Mouse (Mus musculus) kidney, postnatal 14 days (tissue): ENCODE data around the gene Gm20388.

Source experiments
- DNase-seq: peaks from one replicate; pipeline ENCODE4 v3.0.0; 2022; ENCODE audit warnings: mixed read lengths

Gm20388 gene

DNA sequence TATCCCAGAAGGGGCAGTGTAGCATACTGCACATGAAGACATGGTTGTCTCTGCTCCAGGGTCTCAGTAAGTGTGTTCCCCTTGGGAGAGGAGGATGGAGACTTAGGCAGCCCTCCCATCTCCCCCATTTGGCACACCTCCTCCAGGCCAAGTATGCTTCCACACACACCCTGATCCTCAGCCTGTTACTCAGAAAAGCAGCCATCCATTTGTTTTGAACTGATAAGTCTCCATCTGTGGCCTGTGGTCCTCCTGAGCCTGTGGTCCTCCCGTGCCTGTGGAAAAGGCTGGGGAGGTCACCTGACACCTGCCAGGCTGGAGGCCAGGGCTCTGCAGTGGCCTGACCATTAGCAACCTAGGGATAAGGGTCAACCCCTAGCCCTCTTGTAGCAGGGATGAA is 515.5 kb downstream of the Gm20388 start:
- no peak for DNase-seq

DNA sequence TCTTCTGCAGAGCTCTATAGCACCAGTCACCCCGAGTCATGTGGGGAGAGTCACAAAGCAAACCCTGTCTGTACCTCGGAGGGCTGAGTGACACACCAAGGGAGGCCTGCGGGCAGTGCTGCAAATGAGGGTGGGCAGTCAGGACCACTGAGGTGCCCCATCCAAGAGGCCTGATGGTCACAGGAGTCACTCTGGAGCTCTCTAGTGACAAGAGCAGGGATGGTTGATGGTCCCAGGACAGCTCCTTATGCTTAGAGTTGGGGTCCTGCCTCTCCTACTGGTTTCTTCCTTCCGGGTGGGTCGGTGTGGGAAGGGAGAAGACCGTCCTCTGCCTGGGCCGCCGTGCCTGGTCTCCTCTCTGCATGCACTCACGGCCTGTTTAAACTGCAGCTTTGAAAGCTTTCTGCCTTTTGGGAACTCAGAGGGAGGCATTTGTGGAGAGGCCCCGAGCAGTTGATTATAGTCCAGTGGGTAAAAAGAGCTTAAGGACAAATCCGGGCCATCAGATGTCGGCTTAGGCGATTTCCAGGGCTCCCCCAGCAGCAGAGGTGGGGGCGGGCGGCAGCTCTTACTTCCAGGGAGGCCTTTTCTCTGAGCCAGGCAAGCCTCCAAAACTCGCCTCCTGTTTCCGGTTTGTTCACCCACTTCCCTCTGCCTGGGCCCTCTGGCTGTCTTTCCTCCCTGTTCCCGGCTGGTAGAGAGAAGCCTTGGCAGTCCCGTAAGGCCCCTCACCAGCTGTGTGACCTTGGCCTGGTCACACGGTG is 516.2 kb downstream of the Gm20388 start:
- peak; percentile 67 for DNase-seq

DNA sequence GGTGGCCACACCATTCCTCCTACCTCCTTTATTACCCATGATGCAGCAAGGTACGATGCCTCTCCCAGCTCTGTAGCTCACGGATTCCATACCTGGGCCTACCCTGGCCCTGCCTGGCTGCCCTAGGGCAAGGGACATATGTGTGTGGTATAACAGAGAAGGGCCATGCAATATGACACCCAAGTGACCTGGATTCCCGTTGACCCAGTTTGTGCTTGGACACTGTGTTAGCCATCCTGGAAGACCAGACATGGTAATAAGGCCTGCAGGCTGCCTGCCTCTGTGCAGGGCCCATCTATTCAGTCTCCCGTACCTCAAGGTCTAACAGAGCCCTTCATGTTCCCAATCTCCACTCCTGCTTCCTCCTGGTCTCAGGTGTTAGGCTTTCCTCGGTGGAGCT is 517.9 kb downstream of the Gm20388 start:
- DNase-seq = no peak

DNA sequence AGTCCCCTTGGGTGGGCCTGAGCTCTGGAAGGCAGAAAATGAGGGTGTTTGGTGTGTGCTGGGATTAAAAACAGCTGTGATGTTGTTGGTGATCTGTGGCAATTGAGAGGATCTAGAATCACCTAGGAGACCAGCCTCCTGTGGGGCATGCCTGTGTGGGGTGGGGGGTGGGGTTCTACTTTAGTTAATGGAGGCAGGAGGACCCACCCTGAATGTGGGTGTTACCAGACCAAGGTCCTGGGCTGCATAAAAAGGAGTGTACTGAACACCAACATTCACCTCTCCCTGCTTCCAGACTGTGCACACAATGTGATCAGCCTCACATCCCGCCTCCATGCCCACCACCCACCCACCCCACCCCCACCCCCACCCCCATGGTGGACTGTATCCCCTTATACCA is 518.5 kb downstream of the Gm20388 start:
- no peak for DNase-seq

DNA sequence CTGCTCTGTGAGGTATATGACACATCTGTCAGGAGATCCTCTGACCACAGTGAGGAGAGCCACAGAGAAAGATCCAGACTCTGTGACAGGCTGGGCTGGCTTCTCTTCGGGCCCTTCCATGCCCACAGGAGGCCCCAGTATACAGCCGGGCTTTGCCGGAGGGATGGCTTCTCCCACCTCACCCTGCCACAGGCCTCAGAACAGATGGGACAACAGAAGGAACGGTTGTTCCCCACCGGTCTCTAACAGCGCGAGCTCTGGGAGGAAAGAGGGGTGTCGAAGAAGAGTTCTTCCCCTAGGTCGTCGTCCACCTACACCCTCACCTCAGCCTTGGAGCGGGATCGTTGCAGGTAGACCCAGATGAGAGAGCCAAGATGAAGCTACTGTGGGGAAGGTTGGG is 520.4 kb downstream of the Gm20388 start:
- DNase-seq = no peak

DNA sequence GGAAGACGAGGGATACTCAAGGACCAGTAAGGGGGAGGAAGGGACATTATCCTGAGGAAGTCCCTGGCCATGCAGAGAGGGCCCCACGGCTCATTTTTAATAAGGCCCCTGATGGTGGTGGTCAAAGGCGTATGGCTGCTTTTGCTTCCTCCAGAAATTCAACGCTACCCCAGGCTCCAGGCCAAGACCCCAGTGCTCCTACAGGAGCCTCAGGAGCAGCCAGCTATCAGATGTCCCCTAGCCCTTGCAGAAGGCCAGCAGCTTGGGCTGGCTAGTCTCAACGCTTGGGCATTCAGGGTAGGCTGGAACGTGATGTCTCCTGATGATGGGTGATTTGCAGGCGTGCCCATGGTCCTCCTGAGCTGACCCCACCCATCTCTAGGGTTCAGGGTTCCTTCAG is 521.8 kb downstream of the Gm20388 start:
- no peak for DNase-seq

DNA sequence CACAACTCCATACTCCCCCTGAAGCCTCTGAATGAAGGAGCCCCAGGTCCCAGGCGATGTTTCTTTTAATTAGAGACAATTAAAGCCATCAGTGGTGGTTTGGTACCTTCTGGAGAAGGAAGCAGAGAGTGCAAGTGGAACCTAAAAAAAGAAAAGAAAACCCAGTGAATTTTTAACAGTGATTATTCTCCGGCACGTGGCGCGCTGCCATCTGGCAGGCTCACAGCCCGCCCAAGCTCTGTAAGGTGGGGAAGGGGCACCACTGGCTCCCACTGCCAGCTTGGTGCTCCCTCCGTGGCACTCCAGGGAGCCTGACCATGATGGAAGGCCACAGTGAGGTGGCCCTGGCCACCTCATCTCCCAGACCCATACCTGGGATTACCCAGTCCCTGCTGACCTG is 522.5 kb downstream of the Gm20388 start:
- no peak for DNase-seq

DNA sequence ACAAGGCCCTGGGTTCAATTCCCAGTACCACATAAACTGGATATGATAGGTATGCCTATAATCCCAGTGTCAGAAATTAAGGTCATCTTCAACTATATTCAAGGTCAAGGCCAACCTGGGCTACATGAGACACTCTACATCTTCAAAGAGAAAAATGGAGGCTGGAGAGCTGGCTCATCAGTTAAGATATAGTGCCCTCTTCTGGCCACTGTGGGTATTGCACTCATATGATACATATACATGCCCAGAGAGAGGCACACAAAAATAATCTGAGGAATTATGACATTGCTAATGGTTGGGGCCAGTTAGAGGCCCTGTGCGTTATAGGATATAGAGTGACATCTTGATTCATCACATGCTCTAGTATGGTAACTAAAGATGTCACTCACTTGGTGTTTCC is 523.1 kb downstream of the Gm20388 start:
- no peak for DNase-seq

DNA sequence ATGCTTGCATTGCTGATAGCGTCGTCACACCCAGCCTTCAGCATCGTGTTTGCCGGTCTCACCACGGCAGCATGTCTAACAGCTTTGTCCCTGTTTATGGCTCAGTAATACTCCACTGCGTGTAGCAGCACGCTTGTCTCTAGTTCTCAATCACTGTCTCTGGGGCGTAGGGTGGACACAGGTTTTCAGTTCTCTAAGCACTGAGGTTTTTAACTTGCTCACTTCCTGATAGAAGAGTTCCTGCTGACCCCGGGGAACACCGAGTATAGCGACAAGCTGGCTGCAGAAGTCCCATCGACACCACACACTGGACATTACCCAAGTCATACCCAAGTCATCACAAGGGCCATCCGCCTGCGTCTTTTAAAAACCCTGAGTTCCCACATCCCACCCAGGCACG is 525.1 kb downstream of the Gm20388 start:
- no peak for DNase-seq

DNA sequence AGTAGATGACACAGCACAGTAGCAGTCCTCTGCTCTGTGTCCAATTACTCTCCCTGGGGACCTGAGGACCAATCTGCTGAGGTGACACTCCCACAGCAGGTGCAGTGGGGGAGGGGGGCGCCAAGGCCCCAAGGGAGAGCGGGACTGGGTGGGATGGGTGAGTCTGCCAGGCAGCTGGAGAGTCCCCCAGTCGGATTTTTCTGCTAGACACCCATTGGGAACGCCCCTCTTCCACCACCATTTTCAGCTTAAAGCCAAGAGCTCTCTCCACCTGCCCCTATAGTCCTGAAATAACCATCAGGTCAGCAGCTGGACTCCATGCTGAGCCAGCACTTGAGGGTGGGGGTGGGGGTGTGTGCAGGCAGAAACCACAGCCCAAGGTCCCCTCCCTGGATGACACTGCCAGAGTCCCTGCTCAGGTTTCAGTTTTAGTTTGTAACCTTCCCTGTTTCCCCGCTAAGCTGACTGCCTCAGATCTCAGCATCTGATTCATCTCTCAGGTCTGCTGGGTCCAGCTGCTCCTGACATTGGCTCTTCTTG is 525.9 kb downstream of the Gm20388 start:
- no peak for DNase-seq

DNA sequence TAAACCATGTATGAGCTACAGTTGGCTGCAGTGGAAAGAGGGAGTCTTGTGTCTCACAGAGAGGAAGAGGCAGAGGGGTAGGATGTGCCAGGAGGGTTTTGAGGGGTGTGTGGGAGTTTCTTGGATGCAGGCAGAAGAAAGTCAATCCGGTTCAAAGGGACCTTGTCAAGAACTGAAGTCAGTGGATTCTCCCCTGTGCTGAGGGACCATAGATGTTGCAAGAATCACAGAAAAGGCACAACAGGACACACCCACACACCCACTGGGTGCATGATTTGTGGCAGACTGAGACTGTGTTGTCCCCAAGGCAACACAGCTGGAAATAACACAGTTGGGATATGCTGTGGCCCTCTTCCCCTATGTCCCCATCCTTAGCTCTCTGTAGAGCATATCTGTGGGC is 526.6 kb downstream of the Gm20388 start:
- no peak for DNase-seq

DNA sequence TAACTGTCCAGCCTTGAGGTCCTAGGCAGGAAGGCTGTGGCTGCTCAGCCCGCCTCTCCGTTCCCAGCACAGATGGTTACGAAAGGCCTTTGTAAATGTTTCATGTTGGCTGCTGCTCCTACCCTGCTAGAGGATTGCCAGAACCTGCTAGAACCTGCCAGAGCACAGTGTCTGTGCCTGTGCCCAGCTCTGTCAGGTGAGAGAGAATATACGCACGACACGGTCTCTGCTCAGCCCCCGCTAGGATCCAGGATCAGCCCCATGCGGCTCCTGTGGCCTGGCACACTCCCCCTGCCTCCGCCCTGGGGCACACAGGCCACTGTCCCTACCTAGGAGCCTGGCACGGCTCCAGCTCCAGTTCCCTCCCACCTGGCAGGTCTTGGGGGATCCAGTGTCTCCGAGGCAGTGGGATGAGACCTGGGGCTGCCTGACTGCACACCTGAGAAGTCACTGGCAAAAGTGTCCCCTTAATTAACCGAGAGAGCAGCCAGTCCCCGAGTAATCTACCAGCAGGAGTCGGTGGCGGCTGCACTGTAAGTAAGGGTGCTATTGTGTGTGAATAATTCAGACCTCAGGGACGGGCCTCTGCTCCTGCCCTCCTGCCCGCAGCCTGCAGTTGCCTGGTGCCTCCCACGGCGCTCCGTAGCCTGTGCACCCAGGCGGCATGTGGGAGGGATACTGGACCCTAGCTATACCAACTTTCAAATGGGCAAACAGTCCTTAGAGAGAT is 527.2 kb downstream of the Gm20388 start:
- peak; percentile 59 for DNase-seq

DNA sequence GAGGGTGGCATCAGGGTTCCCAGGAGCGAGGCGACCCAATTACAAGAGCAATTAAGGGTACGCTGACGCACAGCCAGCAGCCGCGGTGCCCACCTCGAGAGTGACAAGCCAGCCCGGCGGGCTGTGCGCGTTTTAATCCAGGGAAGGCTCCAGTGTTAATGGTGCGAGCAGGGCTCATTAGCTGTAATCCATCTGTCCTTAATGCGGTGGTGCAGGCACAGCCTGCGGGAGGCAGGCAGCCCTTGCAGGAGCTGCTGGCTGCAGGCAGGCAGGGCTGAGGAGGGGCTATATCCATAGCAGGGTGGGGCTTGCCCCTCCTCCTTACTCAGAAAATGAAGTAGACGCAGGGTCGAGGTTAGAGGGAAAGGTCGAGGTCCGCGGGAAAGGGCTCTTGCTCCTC is 528.7 kb downstream of the Gm20388 start:
- DNase-seq = no peak

DNA sequence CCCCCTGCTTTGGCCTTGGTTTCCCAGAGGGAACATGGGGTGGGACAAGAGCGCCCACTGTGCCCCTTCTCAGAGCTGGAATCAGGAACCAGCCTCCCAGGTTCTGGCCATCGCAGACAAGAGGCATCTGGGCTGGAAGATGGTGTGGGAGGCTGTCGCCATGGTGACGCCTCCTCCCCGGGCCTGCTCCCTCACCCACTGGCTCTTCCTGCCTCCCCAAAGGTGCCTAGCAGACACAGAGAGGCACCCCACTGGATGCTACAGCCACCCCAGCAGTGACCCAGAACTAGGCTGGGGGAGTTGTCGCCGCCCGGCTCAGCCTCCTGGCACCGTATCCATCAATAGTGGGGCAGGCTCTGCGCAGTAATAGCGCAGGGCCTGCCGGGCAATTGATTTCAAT is 530.1 kb downstream of the Gm20388 start:
- DNase-seq = no peak

DNA sequence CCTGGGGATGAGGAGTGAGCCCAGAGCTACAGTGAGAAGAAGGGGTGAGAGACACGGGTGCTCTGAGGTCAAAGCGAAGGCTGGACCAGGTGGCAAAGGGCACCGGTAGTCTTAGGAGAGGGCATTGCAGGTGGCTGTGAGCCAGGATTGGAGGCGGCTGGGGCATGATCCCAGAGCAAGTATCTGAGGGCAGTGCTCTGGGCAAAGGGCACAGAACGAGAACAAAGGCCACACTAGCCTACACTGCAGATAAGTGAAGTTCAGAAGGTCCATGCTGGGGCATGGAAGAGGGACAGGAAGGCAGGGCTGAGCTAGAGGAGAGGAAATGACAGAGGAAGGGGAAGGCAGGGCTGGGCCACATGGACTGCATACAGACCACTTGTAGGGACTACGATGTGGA is 531.0 kb downstream of the Gm20388 start:
- DNase-seq = peak; percentile 54

DNA sequence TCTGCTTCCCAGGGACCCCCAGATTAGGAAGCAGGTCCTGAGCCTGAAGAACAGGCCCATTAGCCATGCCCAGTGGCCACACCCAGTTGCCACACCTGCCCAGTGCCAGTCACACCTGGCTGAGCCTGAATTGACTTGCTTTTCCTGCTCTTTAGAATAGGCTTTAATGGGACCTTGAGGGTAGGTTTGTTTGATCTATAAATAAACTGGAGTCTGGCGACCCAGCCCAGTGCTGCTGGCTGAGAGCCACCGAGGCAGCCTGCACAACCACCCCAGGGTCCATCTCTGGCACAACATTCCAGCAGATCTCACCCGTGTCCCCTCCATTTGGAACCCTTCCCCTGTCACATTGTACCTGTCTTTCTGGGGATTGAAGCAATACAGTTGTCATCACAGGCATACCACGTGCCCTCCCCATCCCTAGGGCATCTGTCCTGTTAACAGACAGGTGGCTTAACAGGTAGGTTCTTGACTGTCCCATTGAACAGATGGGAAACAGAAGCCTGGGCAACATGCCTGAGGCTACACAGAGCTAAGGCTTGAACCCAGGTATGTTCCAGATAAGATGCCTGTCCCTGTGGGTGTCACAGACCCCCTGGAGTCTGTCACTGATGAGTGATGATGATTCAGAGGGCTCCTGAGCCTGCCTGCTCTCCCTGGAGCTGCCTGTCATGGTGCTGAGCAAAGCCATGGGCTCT is 531.8 kb downstream of the Gm20388 start:
- peak; percentile 53 for DNase-seq

DNA sequence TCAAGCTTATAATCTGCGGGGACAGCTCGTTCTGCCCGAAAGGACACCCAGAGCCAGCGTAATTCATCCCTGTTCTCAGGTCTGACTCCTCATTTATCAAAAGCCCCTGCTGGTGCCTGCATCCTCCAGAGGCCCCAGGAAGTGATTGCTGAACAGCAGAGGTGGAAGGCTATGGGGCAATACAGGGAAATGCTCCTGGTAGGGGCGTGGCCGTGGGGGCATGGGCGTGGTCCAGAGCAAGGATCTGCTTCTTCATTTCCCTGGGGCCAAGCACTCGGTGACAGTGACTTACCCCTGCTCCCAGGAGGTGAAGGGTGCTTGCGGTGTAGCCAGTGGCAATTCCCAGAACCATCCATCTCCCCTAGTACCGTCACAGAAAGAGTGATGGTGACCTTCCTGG is 534.6 kb downstream of the Gm20388 start:
- DNase-seq = no peak

DNA sequence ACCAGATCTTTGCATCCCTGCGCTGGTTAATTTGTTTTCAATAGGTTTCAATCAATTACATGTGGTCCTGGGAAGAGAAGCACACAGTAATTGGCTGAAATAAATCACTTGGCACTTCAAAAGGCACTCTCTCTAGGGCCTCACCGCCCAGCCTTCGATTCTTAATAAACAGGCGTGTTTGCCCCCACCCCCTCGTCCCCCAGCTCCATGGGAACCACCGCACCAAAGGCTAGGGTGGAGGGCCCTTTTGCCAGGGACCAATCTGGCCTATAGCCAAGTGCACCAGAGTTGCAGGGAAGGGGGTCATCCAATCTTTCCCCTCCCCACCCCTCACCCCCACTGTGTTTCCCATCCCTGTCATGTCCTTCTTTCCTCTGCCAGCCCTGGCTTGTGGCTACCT is 537.5 kb downstream of the Gm20388 start:
- DNase-seq = no peak

DNA sequence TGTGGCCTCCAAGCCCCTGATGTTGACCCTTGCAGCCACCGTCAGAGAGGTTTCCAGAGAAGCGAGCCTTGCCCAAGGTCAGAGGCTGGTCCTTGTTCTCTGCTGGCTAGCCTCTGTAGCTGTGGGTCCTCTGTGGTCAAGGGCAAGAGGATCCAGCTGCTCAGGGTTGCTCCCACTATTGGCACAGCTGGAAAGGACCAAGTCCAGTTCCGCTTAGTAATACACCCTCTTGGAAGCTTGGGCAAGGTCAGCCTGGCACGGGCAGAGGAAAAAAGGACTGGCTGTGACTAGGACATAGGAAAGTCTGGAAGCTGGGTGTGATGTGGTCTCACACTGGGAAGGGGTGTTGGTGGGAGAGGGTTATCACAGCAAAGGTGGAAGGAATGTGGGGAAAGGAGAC is 538.5 kb downstream of the Gm20388 start:
- DNase-seq = no peak

DNA sequence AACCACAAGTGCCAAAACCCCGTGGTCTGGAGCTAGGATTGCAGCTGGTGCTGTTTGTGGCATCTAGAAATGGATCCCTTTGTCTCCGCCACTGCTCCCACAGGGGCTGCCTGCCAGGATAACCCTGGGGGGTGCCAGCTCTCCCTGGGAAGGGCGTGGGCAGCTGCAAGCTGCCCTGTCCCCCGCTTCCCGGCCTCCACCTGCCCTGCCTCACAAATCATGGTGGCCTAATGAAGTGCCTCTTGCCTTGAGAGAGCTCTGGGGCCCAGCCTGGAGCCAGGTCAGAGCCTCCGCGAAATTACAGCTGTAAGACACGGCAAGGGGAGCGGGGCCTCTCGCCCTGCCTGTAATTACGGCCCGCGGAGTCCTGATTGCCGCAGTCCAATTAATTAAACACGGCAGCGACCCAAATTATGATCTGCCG is 539.0 kb downstream of the Gm20388 start:
- DNase-seq = no peak

DNA sequence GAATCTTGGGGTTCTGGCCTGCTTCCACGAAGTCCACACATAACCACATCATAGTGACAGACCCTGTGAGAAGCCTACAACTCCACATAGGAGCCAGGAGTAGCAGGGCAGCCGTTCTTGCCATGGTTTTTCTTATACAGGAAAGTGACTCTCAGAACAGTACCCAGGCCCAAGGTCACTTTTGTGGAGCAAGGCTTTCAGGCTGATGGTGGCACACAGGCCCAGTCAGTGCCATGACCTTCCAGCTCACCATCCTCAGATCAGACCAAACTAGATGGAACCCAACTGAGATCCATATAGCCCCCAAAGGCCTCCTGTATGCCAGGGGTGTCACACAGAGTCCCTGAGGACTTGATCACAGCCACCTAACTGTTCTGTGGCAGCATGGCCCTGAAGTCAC is 541.5 kb downstream of the Gm20388 start:
- DNase-seq = no peak

DNA sequence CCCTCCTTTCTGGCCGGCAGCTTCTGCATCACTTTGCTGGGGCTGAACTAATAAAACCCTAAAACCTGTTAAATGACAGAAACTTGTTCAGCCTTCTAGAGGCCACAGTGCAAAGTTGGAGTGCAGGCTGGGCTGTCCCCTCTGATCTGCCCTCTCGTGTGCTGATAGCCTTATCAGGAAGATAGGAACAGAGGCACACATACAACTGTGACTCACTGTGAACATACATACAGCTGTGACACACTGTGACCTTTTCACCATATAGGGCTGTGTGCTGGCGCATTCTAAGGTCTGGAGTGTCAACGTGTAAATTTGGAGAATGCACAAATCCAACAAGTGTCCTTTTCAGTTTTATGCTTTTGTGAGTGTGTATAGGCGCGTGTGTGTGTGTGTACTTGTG is 543.8 kb downstream of the Gm20388 start:
- no peak for DNase-seq

DNA sequence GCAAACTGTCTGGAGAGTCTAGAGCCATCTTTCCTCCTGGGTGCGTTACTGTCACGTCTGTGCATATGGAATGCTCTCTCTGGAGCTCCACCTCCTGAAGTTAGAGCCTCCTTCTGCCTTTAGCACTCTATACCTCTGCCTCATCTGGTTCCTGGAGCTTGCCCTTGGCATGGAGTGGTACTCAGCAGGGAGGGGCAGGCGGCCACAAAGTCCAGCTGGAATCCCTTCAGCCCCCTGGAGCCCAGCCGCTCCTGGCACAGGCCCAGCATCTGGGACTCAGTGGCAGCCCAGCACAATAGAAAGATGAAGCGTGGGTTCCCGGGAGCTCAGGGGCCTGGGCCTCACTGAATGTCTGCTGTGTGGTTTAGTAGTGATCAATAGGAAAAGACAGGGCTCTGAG is 549.7 kb downstream of the Gm20388 start:
- peak; percentile 64 for DNase-seq

DNA sequence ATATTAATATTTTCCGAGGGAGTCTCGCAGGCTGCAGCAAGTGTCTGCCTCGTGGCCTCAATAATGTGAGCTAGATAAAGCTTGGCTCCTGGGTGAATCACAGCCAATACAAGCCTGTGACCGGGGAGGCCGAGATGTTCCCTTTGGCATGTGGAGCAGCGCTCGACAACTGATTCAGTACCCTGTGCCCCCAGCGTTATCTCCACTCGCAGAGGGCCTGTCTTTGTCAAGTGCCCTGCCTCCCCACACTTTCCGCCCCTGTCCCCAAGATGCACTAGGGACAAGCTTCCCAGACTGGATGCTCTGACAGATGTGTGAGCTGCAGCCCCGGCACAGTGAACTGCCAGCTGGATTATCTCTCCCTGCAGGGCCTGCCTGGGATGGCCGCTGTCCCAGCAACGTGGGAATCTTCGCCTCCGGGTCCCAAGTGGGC is 551.5 kb downstream of the Gm20388 start:
- peak; percentile 65 for DNase-seq
